Mouse (Mus musculus): ENCODE measurements at regions not wholly inside any gene's neighbourhood (a gene's known extent, or its start where the extent isn't known, plus 50 kb on each side); places are given as distances from the start of the nearest gene placed in this dataset.
"Not testable (repeated sequence)": the region's sequence is repeated elsewhere in the genome, so short reads cannot be mapped to it uniquely, and the experiment has no call there.

DNA sequence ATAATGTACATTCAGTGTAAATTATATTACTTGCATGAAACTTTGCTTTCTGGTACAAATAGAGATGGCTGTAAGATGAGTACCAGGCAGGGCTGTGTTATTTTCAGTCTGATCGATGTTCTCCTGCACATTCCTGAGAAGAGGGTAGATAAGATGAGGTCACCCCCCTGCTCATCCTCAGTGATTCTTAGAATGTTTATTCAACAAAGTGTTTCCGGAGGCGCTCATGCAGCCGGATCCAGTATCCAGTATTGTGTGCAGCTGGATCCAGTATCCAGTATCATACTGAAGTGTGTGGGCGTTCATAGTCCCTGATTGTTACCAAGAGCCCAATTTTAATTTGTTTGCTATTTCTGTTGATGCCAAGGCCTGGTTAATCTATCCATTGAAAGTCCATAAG, 413.0 kb upstream of the Auts2 start:
- no peak for ATAC-seq (replicated peaks; ENCODE audit: extremely low read depth, insufficient read depth, low FRiP score)
- Histone ChIP-seq H3K27me3 (ENCODE audit: control insufficient read depth, insufficient read depth, low read length) (no peaks in the 10 kb centered on the region), H3K9me3 (replicated peaks; ENCODE audit: control insufficient read depth, low read length) (0 out of 2 replicates have a peak, but pooled peaks cover 2% of the 10 kb centered on the region), H3K4me2 (ENCODE audit: low read depth, low read length) (no peak overlapping the region), H3K9ac (ENCODE audit: low read length) (no peak overlapping the region), H3K27ac (ENCODE audit: low read length) (no peak overlapping the region), H3K4me1 (ENCODE audit: control insufficient read depth, insufficient read depth, low read length) (peaks cover 4% of the 10 kb centered on the region; the same call in 1 of the 2 replicates), H3K4me3 (ENCODE audit: low read length) (no peak overlapping the region), H3K36me3 (ENCODE audit: control insufficient read depth, insufficient read depth) (no peaks in the 10 kb centered on the region)
- whole genome bisulfite sequencing, result 48% methylated on average over 5 of the region's 5 CpGs

DNA sequence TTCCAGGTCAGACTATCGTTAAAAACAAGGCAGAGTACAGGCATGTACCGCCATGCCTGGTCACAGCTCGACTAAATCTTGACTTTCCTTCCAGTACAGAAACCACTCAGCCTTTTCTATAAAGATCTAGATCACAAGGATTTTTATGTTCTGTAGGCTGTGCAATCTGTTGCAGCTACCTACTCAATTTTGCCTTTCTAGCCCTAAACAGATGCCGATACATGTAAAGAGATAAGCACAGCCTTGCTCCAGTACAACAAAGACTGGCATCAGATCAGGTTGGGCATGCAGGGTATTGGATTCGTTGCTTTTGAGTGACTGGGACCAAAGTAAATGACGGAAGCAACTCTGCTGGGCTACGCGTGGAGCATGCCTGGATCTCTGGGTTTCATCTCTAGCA, 411.9 kb upstream of the Auts2 start:
- no peak for ATAC-seq (replicated peaks; ENCODE audit: extremely low read depth, insufficient read depth, low FRiP score)
- Histone ChIP-seq H3K4me1 (ENCODE audit: control insufficient read depth, insufficient read depth, low read length) (peaks cover 4% of the 10 kb centered on the region; the same call in 1 of the 2 replicates), H3K27me3 (ENCODE audit: control insufficient read depth, insufficient read depth, low read length) (no peaks in the 10 kb centered on the region), H3K9me3 (replicated peaks; ENCODE audit: control insufficient read depth, low read length) (no peaks in the 10 kb centered on the region), H3K27ac (ENCODE audit: low read length) (no peak overlapping the region), H3K4me2 (ENCODE audit: low read depth, low read length) (no peak overlapping the region), H3K36me3 (ENCODE audit: control insufficient read depth, insufficient read depth) (no peaks in the 10 kb centered on the region), H3K9ac (ENCODE audit: low read length) (no peak overlapping the region), H3K4me3 (ENCODE audit: low read length) (no peak overlapping the region)
- whole genome bisulfite sequencing, result 85% methylated on average over 8 of the region's 8 CpGs

GRCm38 (mm10) chr5:132933439-132933980, 390.4 kb upstream of the Auts2 start:
- no peak overlapping the region for H3K27ac ChIP-seq (ENCODE audit: low read length)

GRCm38 (mm10) chr5:132929955-132930354, 386.8 kb upstream of the Auts2 start:
- H3K27me3 ChIP-seq (ENCODE audit: control insufficient read depth, insufficient read depth, low read length); ATAC-seq (replicated peaks; ENCODE audit: extremely low read depth, insufficient read depth, low FRiP score): not testable (repeated sequence)

More at GRCm38 (mm10) chr5:132933439-132933980, 390.4 kb upstream of the Auts2 start:
- Histone ChIP-seq H3K4me1 (ENCODE audit: control insufficient read depth, insufficient read depth, low read length) (no peaks in the 10 kb centered on the region), H3K4me3 (ENCODE audit: low read length) (no peak overlapping the region), H3K9ac (ENCODE audit: low read length) (no peak overlapping the region), H3K9me3 (replicated peaks; ENCODE audit: control insufficient read depth, low read length) (no peaks in the 10 kb centered on the region), H3K27me3 (ENCODE audit: control insufficient read depth, insufficient read depth, low read length) (no peaks in the 10 kb centered on the region), H3K4me2 (ENCODE audit: low read depth, low read length) (no peak overlapping the region), H3K36me3 (ENCODE audit: control insufficient read depth, insufficient read depth) (no peaks in the 10 kb centered on the region)
- whole genome bisulfite sequencing, result 71% methylated on average over 9 of the region's 9 CpGs
- no peak for ATAC-seq (replicated peaks; ENCODE audit: extremely low read depth, insufficient read depth, low FRiP score)

GRCm38 (mm10) chr5:132923365-132923764, 380.2 kb upstream of the Auts2 start:
- Histone ChIP-seq H3K27ac (ENCODE audit: low read length) (no peak overlapping the region), H3K4me2 (ENCODE audit: low read depth, low read length) (no peak overlapping the region), H3K4me1 (ENCODE audit: control insufficient read depth, insufficient read depth, low read length) (no peaks in the 10 kb centered on the region), H3K4me3 (ENCODE audit: low read length) (no peak overlapping the region), H3K9ac (ENCODE audit: low read length) (no peak overlapping the region), H3K27me3 (ENCODE audit: control insufficient read depth, insufficient read depth, low read length) (no peaks in the 10 kb centered on the region), H3K36me3 (ENCODE audit: control insufficient read depth, insufficient read depth) (no peaks in the 10 kb centered on the region; the same call in 1 of the 2 replicates), H3K9me3 (replicated peaks; ENCODE audit: control insufficient read depth, low read length) (peaks cover 3% of the 10 kb centered on the region)
- peak; percentile 37; the same call in 1 of the 2 replicates for ATAC-seq (replicated peaks; ENCODE audit: extremely low read depth, insufficient read depth, low FRiP score)
- WGBS, result 26% methylated on average over 4 of the region's 4 CpGs

More at GRCm38 (mm10) chr5:132929955-132930354, 386.8 kb upstream of the Auts2 start:
- not testable (repeated sequence) for H3K9me3 ChIP-seq (replicated peaks; ENCODE audit: control insufficient read depth, low read length); H3K4me3 ChIP-seq (ENCODE audit: low read length); H3K4me1 ChIP-seq (ENCODE audit: control insufficient read depth, insufficient read depth, low read length); H3K27ac ChIP-seq (ENCODE audit: low read length); H3K4me2 ChIP-seq (ENCODE audit: low read depth, low read length); H3K9ac ChIP-seq (ENCODE audit: low read length); H3K36me3 ChIP-seq (ENCODE audit: control insufficient read depth, insufficient read depth)
- WGBS, result 88% methylated on average over 12 of the region's 12 CpGs

GRCm38 (mm10) chr5:132909056-132909455, 365.9 kb upstream of the Auts2 start:
- no peaks in the 10 kb centered on the region for H3K4me1 ChIP-seq (ENCODE audit: control insufficient read depth, insufficient read depth, low read length)
- 55% methylated on average over 2 of the region's 2 CpGs for WGBS
- no peaks in the 10 kb centered on the region for H3K27me3 ChIP-seq (ENCODE audit: control insufficient read depth, insufficient read depth, low read length)
- H3K36me3 ChIP-seq (ENCODE audit: control insufficient read depth, insufficient read depth), result no peaks in the 10 kb centered on the region
- no peak for ATAC-seq (replicated peaks; ENCODE audit: extremely low read depth, insufficient read depth, low FRiP score)
- H3K9ac ChIP-seq (ENCODE audit: low read length), result no peak overlapping the region
- H3K9me3 ChIP-seq (replicated peaks; ENCODE audit: control insufficient read depth, low read length), result no peaks in the 10 kb centered on the region
- no peak overlapping the region for H3K4me2 ChIP-seq (ENCODE audit: low read depth, low read length)
- no peak overlapping the region for H3K4me3 ChIP-seq (ENCODE audit: low read length)
- no peak overlapping the region for H3K27ac ChIP-seq (ENCODE audit: low read length)

- Histone ChIP-seq H3K36me3 (ENCODE audit: control insufficient read depth, insufficient read depth) (no peaks in the 10 kb centered on the region), H3K4me3 (ENCODE audit: low read length) (no peak overlapping the region), H3K27me3 (ENCODE audit: control insufficient read depth, insufficient read depth, low read length) (no peaks in the 10 kb centered on the region), H3K4me2 (ENCODE audit: low read depth, low read length) (no peak overlapping the region), H3K9me3 (replicated peaks; ENCODE audit: control insufficient read depth, low read length) (no peaks in the 10 kb centered on the region), H3K4me1 (ENCODE audit: control insufficient read depth, insufficient read depth, low read length) (no peaks in the 10 kb centered on the region), H3K27ac (ENCODE audit: low read length) (no peak overlapping the region), H3K9ac (ENCODE audit: low read length) (no peak overlapping the region)
- no peak for ATAC-seq (replicated peaks; ENCODE audit: extremely low read depth, insufficient read depth, low FRiP score)
- 71% methylated on average over 8 of the region's 8 CpGs for WGBS
These were observed 365.1 kb upstream of the Auts2 start for GRCm38 (mm10) chr5:132908220-132908619.

GRCm38 (mm10) chr5:132892591-132892990, 349.4 kb upstream of the Auts2 start:
- no peaks in the 10 kb centered on the region for H3K9me3 ChIP-seq (replicated peaks; ENCODE audit: control insufficient read depth, low read length)
- no peak overlapping the region for H3K27ac ChIP-seq (ENCODE audit: low read length)
- no peaks in the 10 kb centered on the region; the same call in 1 of the 2 replicates for H3K27me3 ChIP-seq (ENCODE audit: control insufficient read depth, insufficient read depth, low read length)
- no peak overlapping the region for H3K9ac ChIP-seq (ENCODE audit: low read length)
- H3K4me1 ChIP-seq (ENCODE audit: control insufficient read depth, insufficient read depth, low read length), result no peaks in the 10 kb centered on the region
- 75% methylated on average over 1 of the region's 1 CpGs for WGBS
- no peak for ATAC-seq (replicated peaks; ENCODE audit: extremely low read depth, insufficient read depth, low FRiP score)
- H3K4me3 ChIP-seq (ENCODE audit: low read length), result no peak overlapping the region
- no peaks in the 10 kb centered on the region for H3K36me3 ChIP-seq (ENCODE audit: control insufficient read depth, insufficient read depth)
- H3K4me2 ChIP-seq (ENCODE audit: low read depth, low read length), result no peak overlapping the region

- no peaks in the 10 kb centered on the region; the same call in 1 of the 2 replicates for H3K9me3 ChIP-seq (replicated peaks; ENCODE audit: control insufficient read depth, low read length)
- no peak overlapping the region for H3K4me2 ChIP-seq (ENCODE audit: low read depth, low read length)
- H3K27ac ChIP-seq (ENCODE audit: low read length), result no peak overlapping the region
- H3K4me3 ChIP-seq (ENCODE audit: low read length), result no peak overlapping the region
- H3K9ac ChIP-seq (ENCODE audit: low read length), result no peak overlapping the region
- no peaks in the 10 kb centered on the region for H3K4me1 ChIP-seq (ENCODE audit: control insufficient read depth, insufficient read depth, low read length)
- H3K27me3 ChIP-seq (ENCODE audit: control insufficient read depth, insufficient read depth, low read length), result peaks cover 3% of the 10 kb centered on the region; the same call in 1 of the 2 replicates
- H3K36me3 ChIP-seq (ENCODE audit: control insufficient read depth, insufficient read depth), result no peaks in the 10 kb centered on the region
- WGBS, result 50% methylated on average over 2 of the region's 2 CpGs
- ATAC-seq (replicated peaks; ENCODE audit: extremely low read depth, insufficient read depth, low FRiP score), result no peak
These were observed 341.0 kb upstream of the Auts2 start for GRCm38 (mm10) chr5:132884130-132884529.

All from heart, embryonic 16.5 days (tissue).